Mouse (Mus musculus) gastrocnemius, postnatal 14 days (tissue): ENCODE results near the gene Znrf3. TPM values are rescaled to one million over a fixed set of nuclear protein-coding genes. Genes with fewer than 3 reads are reported as not detected.

Source experiments
- DNase-seq: peaks from one replicate; pipeline ENCODE4 v3.0.0; 2021; ENCODE audit warnings: mixed read lengths
- intact Hi-C: fragments of 180-260 bp; cut with DNase I; formaldehyde crosslinking; loops from one replicate; pipeline ENCODE4 v1.15.1; 2025; ENCODE audit warnings: low total_unique reads
- total RNA-seq, 2 experiments: library from RNA; stranded (reverse); gene quantifications; 2 replicates each; pipeline ENCODE4 v1.2.3; 2021

The Znrf3 gene
- total RNA-seq, 2 experiments from 2014 or later = 6.5 to 9.3 TPM

- intact Hi-C loops = no loop called here
- no peak for DNase-seq
These were observed 187.3 kb downstream of the Znrf3 start for GRCm38 (mm10) chr11:5257151-5257862.

DNA sequence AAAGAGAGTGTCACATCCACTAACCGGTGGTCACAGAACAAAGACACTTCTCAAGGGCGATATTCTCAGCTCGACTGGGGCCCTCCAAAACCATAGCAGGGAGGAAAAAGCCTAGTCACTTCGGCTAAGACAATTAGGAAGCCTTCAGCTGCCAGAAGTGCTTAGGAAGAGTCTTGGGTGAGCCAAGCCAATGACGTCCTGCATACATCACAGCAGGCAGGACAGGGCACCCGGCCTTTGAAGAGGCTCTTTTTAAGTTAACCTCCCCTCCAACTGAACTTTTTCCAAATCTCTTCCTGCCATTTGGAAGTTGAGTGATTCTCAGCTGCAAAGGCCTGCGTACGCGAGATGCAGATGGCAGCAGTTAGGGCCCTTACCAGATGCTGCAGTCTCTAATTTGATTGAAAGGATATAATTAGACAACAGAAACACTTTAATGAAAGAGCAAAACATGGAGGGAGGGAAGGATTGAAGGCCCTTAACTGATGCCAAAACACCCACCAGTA is 189.1 kb downstream of the Znrf3 start:
- intact Hi-C loops = no loop called here
- DNase-seq = no peak

- intact Hi-C loops = no loop called here
These were observed 190.6 kb downstream of the Znrf3 start for GRCm38 (mm10) chr11:5254016-5254415.

DNA sequence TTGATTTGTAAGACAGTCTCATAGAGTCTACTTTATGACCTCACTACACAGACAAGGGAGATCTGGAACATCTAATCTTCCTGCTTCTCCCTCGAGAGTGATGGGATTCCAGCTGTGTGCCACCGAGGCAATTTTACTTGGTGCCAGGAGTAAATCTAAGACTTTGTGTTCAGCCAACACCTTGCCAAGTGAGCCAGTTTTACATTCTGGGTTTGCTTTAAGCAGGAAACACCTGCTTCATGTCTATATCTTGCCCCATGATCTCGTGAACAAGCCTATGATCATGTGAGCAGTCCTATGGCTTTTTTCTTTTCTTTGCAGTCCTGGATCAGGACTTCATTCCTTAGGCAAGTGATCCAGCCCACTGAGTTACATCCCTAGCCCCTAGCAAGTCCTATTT is 191.1 kb downstream of the Znrf3 start:
- no peak for DNase-seq
- intact Hi-C loops = no loop called here

More at GRCm38 (mm10) chr11:5254016-5254415, 190.6 kb downstream of the Znrf3 start:
- no peak for DNase-seq

DNA sequence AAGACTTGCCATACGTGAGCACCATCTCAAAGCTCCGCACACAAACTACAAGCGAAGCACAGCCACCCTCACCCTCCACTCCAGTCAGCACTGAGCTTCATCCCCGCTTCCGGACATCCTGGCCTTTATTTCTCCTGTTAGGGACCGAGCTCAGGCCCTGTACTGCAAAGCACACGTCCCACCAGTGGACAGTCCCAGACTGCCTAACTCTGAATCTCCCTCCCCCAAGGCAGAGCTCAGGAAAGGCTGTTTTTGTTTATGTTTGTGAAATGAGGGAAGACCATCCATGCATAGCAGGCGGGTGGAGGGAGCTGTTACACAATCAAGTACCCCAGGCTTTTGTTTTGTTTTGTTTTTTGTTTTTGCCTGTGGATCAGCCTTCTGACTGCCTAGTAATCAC is 191.9 kb downstream of the Znrf3 start:
- DNase-seq = no peak
- intact Hi-C loops = no loop called here

- intact Hi-C loops = no loop called here
- no peak for DNase-seq
These were observed 193.5 kb downstream of the Znrf3 start for GRCm38 (mm10) chr11:5251112-5251511.

DNA sequence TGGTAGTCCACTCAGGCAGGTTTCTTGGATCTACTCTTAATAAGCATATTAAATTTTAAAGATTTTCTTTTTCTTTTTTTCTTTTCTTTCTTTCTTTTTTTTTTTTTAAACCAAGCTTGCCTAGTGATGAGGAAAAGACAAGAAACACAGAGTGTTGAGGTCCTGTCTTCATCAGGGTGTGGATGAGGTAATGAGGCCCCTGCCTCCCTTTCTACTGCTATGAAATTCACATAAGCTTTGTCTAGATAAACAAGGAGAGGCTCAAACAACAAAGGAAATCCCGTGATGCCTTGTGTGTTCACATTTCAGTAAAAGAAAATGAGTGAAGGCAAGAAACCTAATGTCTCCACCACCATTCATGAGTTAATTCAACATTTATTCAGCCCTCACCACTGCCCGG is 196.4 kb downstream of the Znrf3 start:
- intact Hi-C loops = no loop called here
- no peak for DNase-seq

DNA sequence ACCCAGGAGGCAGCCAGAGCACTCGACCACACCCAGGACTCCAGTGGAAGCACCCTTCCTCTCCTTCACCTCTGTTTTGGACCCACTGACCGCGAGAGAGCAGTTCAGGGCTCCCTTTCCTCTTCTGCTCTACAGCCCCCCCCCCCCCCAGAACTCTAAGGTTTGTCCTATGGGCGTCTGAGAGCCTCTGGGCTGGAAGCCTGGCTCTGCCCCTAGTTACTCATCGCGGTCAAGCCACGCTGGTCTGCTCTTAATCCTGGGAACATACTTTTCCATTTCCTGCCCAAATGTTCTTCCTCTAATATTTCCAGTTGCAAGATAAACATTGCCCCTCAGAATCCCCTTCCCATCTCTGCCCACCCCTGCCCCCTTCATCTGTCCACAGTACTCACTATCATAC is 199.2 kb downstream of the Znrf3 start:
- DNase-seq = no peak
- intact Hi-C loops = no loop called here

DNA sequence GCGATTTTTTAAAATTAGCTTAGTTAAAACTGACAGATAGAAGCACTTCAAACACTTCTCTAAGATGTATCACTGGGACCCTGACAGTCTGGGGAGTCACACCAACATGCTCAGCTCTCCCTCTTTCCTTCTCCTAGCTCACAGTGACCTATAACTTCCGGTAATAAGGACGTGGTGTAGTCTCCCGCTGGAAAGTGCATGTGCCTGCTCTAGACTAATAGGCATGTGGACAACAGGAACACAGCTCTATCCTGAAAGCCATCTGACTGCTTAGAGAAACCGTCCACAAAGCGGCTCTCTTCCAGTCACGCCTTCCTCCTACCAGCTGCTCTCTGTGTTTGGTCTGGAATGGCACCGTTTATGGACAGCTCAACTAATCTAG is 199.9 kb downstream of the Znrf3 start:
- DNase-seq = no peak
- intact Hi-C loops = no loop called here

- intact Hi-C loops = no loop called here
- DNase-seq = peak; percentile 59
These were observed 200.6 kb downstream of the Znrf3 start for GRCm38 (mm10) chr11:5243812-5244748.

- no peak for DNase-seq
- intact Hi-C loops = no loop called here
These were observed 201.4 kb downstream of the Znrf3 start for GRCm38 (mm10) chr11:5243208-5243607.

GRCm38 (mm10) chr11:5242158-5242557 is 202.5 kb downstream of the Znrf3 start:
- intact Hi-C loops = no loop called here
- no peak for DNase-seq

DNA sequence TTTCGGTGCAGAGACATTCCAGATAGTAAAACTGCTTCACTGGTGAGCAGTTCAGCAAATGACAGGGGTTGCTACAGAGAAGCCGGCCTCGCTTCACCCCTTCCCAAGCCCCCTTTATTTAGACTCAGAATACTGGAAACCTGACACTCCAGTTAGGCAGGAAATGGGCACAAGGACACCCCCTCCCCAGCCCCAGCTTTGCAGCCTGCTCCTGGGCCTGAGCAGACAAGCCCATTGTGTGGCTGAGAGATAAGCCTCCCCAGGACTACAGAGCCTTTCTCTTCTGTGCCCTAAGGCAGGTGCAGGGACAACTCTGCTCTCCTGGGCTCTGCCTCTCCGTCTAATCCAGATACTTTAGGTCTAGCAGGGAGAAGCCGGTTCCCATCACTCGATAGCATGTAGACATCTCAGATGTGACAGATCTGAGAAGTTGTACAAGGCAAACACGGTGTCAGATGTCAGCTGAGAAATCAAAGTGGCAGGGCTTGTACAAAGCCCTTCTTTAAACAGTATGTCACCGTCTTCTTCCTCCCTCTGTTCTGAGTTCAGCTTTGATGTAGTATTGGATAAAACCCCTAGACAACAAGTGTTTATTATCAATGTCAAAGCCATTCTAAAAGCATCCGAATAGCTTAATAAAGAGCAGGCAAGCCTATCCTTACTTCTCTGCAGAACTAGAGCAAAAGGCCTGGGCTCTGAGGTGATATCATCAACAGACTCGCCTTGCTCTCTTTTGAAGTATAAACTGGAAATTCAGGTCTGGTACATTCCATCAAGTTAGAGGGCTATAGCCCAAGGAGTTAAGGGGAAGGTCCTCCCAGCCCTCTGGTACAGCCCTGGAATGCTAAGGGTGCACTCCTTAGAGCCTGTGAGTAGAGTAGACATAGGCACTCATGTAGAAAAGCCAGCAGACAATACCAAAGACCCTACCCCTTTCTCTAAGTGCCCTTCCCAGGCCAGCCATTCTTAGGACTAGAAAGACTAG is 204.6 kb downstream of the Znrf3 start:
- intact Hi-C loops = no loop called here
- no peak for DNase-seq

Other genes starting within 250 kb of the Znrf3 start
- 10 to 100 TPM; 46.8 to 48.1 TPM for gene Kremen1, start 183.3 kb downstream of the Znrf3 start, total RNA-seq
- gene Xbp1, start 75.8 kb upstream of the Znrf3 start, total RNA-seq = 10 to 100 TPM; 42.7 to 47.5 TPM
- 10 to 100 TPM; 11.0 to 11.1 TPM for gene Ccdc117, start 97.3 kb upstream of the Znrf3 start, total RNA-seq
- not detected for gene Ankrd36, start 124.8 kb upstream of the Znrf3 start, total RNA-seq